Mouse (Mus musculus): ENCODE measurements around the gene Taar8c. TPM values are rescaled to one million over a fixed set of nuclear protein-coding genes. Genes with fewer than 3 reads are reported as not detected.
A peak's percentile ranks its signal among the peaks of the same experiment; 100 is the strongest.
"Not testable (repeated sequence)": the region's sequence is repeated elsewhere in the genome, so short reads cannot be mapped to it uniquely, and the experiment has no call there.

The Taar8c gene
- polyA plus RNA-seq, 1 experiment from 2014 or later = not detected

- H3K9ac ChIP-seq (ENCODE audit: low read depth, low read length) = no peak overlapping the region
- no peak overlapping the region for H3K4me2 ChIP-seq
- H3K4me1 ChIP-seq (replicated peaks; ENCODE audit: control insufficient read depth, insufficient read depth, low read length) = no peaks in the 10 kb centered on the region
- no peak overlapping the region for H3K27ac ChIP-seq (ENCODE audit: low read depth, low read length)
- DNase-seq (ENCODE audit: low spot score) = no peak
- no peaks in the 10 kb centered on the region for H3K9me3 ChIP-seq (ENCODE audit: control insufficient read depth, low read length)
- no peak overlapping the region for H3K4me3 ChIP-seq (ENCODE audit: low read depth, low read length)
- no peaks in the 10 kb centered on the region for H3K27me3 ChIP-seq (replicated peaks; ENCODE audit: control insufficient read depth, insufficient read depth, low read length)
- 88% methylated on average over 2 of the region's 2 CpGs for WGBS
- no peaks in the 10 kb centered on the region for H3K36me3 ChIP-seq (ENCODE audit: control insufficient read depth, insufficient read depth, low read length)
- ATAC-seq (replicated peaks; ENCODE audit: low FRiP score) = no peak
Measured at GRCm38 (mm10) chr10:24087168-24087567, 14.5 kb downstream of the Taar8c start.

- WGBS = 48% methylated on average over 5 of the region's 5 CpGs
Measured at GRCm38 (mm10) chr10:24086555-24086954, 15.2 kb downstream of the Taar8c start.

DNA sequence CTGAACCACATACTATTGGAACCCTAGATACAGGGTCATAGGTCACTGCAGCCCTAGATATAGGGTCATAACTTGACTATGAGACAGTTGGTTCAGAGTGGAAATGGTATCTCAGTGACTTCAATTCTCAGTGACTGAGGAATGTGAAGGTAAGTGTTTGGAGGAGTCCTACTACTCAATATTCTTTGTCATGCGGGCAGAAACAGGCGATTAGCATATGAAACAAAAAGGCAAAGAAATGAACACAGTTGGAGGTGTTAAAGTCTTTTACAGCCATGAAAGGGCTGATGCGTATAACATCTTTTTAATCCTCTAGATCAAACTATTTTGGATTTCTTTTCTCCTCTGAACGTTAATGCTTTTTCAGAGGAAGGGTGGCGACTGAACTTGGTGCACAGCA, 15.8 kb downstream of the Taar8c start:
- no peaks in the 10 kb centered on the region for H3K36me3 ChIP-seq (ENCODE audit: control insufficient read depth, insufficient read depth, low read length)
- H3K9ac ChIP-seq (ENCODE audit: low read depth, low read length) = no peak overlapping the region
- no peak overlapping the region for H3K27ac ChIP-seq (ENCODE audit: low read depth, low read length)
- ATAC-seq (replicated peaks; ENCODE audit: low FRiP score) = no peak
- H3K27me3 ChIP-seq (replicated peaks; ENCODE audit: control insufficient read depth, insufficient read depth, low read length) = no peaks in the 10 kb centered on the region
- H3K4me2 ChIP-seq = no peak overlapping the region
- 73% methylated on average over 5 of the region's 5 CpGs for WGBS
- H3K4me1 ChIP-seq (replicated peaks; ENCODE audit: control insufficient read depth, insufficient read depth, low read length) = no peaks in the 10 kb centered on the region
- H3K4me3 ChIP-seq (ENCODE audit: low read depth, low read length) = no peak overlapping the region
- H3K9me3 ChIP-seq (ENCODE audit: control insufficient read depth, low read length) = no peaks in the 10 kb centered on the region
- no peak for DNase-seq (ENCODE audit: low spot score)

More at GRCm38 (mm10) chr10:24086555-24086954, 15.2 kb downstream of the Taar8c start:
- Histone ChIP-seq H3K9me3 (ENCODE audit: control insufficient read depth, low read length) (no peaks in the 10 kb centered on the region), H3K4me3 (ENCODE audit: low read depth, low read length) (no peak overlapping the region), H3K27me3 (replicated peaks; ENCODE audit: control insufficient read depth, insufficient read depth, low read length) (no peaks in the 10 kb centered on the region), H3K4me1 (replicated peaks; ENCODE audit: control insufficient read depth, insufficient read depth, low read length) (no peaks in the 10 kb centered on the region), H3K36me3 (ENCODE audit: control insufficient read depth, insufficient read depth, low read length) (no peaks in the 10 kb centered on the region), H3K27ac (ENCODE audit: low read depth, low read length) (no peak overlapping the region), H3K9ac (ENCODE audit: low read depth, low read length) (no peak overlapping the region), H3K4me2 (no peak overlapping the region)
- ATAC-seq (replicated peaks; ENCODE audit: low FRiP score) (no peak), DNase-seq (ENCODE audit: low spot score) (no peak)

DNA sequence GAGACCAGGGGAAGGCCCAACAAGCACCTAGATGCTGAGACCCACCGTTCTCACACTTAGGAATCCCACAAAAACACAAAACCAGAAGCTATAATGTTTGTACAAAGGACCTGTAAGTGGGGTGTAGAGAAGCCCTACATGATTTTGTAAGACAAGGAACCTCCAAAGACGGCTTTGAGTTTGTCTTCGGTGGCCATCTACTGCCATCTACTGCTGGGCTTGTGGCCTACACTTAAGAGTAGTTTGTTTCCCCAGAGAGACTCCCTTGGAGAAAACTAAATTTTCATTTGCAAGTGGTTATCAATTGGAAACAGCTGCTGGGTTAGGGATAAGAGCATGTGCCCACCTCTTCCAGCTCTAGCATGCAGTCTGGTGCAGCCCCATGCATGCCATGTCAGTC, 21.5 kb downstream of the Taar8c start:
- Histone ChIP-seq H3K27me3 (replicated peaks; ENCODE audit: control insufficient read depth, insufficient read depth, low read length) (no peaks in the 10 kb centered on the region), H3K27ac (ENCODE audit: low read depth, low read length) (no peak overlapping the region), H3K36me3 (ENCODE audit: control insufficient read depth, insufficient read depth, low read length) (no peaks in the 10 kb centered on the region), H3K9ac (ENCODE audit: low read depth, low read length) (no peak overlapping the region), H3K4me3 (ENCODE audit: low read depth, low read length) (no peak overlapping the region), H3K4me2 (no peak overlapping the region), H3K9me3 (ENCODE audit: control insufficient read depth, low read length) (no peaks in the 10 kb centered on the region), H3K4me1 (replicated peaks; ENCODE audit: control insufficient read depth, insufficient read depth, low read length) (no peaks in the 10 kb centered on the region)
- DNase-seq (ENCODE audit: low spot score) (no peak), ATAC-seq (replicated peaks; ENCODE audit: low FRiP score) (peak; percentile 47; the same call in 1 of the 2 replicates)
- 44% methylated on average over 3 of the region's 3 CpGs for WGBS

DNA sequence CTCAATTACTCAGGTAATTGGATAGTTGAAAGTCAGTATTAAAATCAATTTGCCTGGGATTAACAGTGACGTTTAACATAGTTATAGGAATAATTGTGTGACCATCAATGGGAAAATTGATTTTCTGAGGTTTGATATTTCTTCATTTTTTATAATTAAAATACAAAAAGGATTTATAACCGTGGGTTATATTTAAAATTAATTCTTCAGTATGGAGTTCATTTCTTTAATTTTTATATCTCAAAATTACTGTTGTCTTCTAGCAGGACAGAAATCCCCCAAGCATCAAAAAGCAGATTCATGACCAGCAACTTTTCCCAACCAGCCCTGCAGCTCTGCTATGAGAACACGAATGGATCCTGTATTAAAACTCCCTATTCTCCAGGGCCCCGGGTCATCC, 25.5 kb downstream of the Taar8c start, which contains the start of gene Taar8a:
Taar8a (plus strand) TSS at position 301 of the 400 bp plus-strand sequence.
- H3K27ac ChIP-seq (ENCODE audit: low read depth, low read length); DNase-seq (ENCODE audit: low spot score); H3K4me3 ChIP-seq (ENCODE audit: low read depth, low read length); ATAC-seq (replicated peaks; ENCODE audit: low FRiP score); H3K36me3 ChIP-seq (ENCODE audit: control insufficient read depth, insufficient read depth, low read length); H3K9ac ChIP-seq (ENCODE audit: low read depth, low read length); H3K27me3 ChIP-seq (replicated peaks; ENCODE audit: control insufficient read depth, insufficient read depth, low read length); H3K4me1 ChIP-seq (replicated peaks; ENCODE audit: control insufficient read depth, insufficient read depth, low read length); H3K9me3 ChIP-seq (ENCODE audit: control insufficient read depth, low read length); H3K4me2 ChIP-seq: not testable (repeated sequence)
- WGBS = 69% methylated on average over 2 of the region's 4 CpGs

DNA sequence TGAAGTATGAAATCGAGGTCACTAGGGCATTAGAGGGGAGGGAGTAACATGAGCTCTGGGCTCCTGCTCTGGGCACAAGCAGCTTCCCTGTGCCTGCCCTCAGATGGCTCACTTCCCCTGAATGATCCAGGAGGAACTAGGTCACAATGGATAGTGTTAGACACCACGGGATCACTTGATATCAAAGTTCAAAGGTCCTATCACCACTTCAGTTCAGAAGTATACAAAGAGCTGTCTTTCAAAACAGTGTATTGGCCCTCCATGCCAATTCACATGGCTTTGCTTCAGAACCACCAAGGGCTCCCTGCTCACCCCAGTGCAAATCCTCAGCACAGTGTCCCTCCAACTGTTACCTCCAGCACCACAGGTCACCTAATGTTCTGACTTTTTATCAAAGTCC, 27.0 kb downstream of the Taar8c start:
- not testable (repeated sequence) for H3K4me1 ChIP-seq (replicated peaks; ENCODE audit: control insufficient read depth, insufficient read depth, low read length); H3K27me3 ChIP-seq (replicated peaks; ENCODE audit: control insufficient read depth, insufficient read depth, low read length); H3K36me3 ChIP-seq (ENCODE audit: control insufficient read depth, insufficient read depth, low read length); DNase-seq (ENCODE audit: low spot score); H3K9ac ChIP-seq (ENCODE audit: low read depth, low read length); H3K4me2 ChIP-seq; ATAC-seq (replicated peaks; ENCODE audit: low FRiP score); H3K4me3 ChIP-seq (ENCODE audit: low read depth, low read length); H3K27ac ChIP-seq (ENCODE audit: low read depth, low read length); H3K9me3 ChIP-seq (ENCODE audit: control insufficient read depth, low read length)
- WGBS = 28% methylated on average over 2 of the region's 2 CpGs

DNA sequence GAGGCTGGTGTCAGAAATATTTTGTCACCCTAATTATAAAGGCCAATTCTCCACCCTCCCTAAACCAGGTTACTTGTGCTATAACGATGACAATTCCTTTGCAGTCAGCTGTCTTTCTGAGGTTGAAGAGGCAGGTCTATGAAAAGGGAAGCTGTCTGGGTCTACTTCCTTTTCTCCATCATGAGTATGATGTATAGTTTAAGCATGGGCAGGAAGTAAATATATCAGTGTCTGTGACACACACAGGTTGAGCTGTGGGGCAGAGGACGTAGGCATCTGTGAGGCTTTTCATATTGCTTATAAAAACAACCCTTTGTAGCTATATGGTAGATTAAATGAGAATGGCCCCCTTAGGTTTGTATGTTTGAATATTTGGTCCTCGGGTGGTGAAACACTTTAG, 42.7 kb downstream of the Taar8c start:
- no peak for DNase-seq (ENCODE audit: low spot score)
- H3K4me1 ChIP-seq (replicated peaks; ENCODE audit: control insufficient read depth, insufficient read depth, low read length) = no peaks in the 10 kb centered on the region
- H3K4me2 ChIP-seq = no peak overlapping the region
- H3K9me3 ChIP-seq (ENCODE audit: control insufficient read depth, low read length) = no peaks in the 10 kb centered on the region
- no peak for ATAC-seq (replicated peaks; ENCODE audit: low FRiP score)
- H3K27me3 ChIP-seq (replicated peaks; ENCODE audit: control insufficient read depth, insufficient read depth, low read length) = no peaks in the 10 kb centered on the region
- H3K27ac ChIP-seq (ENCODE audit: low read depth, low read length) = no peak overlapping the region
- H3K4me3 ChIP-seq (ENCODE audit: low read depth, low read length) = no peak overlapping the region
- H3K9ac ChIP-seq (ENCODE audit: low read depth, low read length) = no peak overlapping the region
- no peaks in the 10 kb centered on the region for H3K36me3 ChIP-seq (ENCODE audit: control insufficient read depth, insufficient read depth, low read length)
- 67% methylated on average over 3 of the region's 3 CpGs for WGBS

GRCm38 (mm10) chr10:24052039-24052438, 49.7 kb downstream of the Taar8c start:
- no peak for DNase-seq (ENCODE audit: low spot score)
- peak; percentile 82 for ATAC-seq (replicated peaks; ENCODE audit: low FRiP score)
- no peak overlapping the region for H3K27ac ChIP-seq (ENCODE audit: low read depth, low read length)
- no peaks in the 10 kb centered on the region for H3K36me3 ChIP-seq (ENCODE audit: control insufficient read depth, insufficient read depth, low read length)
- no peak overlapping the region for H3K4me3 ChIP-seq (ENCODE audit: low read depth, low read length)
- no peaks in the 10 kb centered on the region for H3K4me1 ChIP-seq (replicated peaks; ENCODE audit: control insufficient read depth, insufficient read depth, low read length)
- no peak overlapping the region for H3K9ac ChIP-seq (ENCODE audit: low read depth, low read length)
- H3K27me3 ChIP-seq (replicated peaks; ENCODE audit: control insufficient read depth, insufficient read depth, low read length) = no peaks in the 10 kb centered on the region
- no peak overlapping the region for H3K4me2 ChIP-seq
- H3K9me3 ChIP-seq (ENCODE audit: control insufficient read depth, low read length) = no peaks in the 10 kb centered on the region
- WGBS = 48% methylated on average over 5 of the region's 5 CpGs

Measured in liver, embryonic 11.5 days (tissue).